Mouse (Mus musculus) liver, postnatal 0 days (tissue): ENCODE results near the gene Gabbr2.

Experiments used
- CTCF ChIP-seq: sonication (generic); IDR thresholded peaks from 2 replicates; pipeline ENCODE4 v1.5.1; 2016; ENCODE audit warnings: antibody characterized with exemption, low read depth
- EP300 ChIP-seq: IDR thresholded peaks from 2 replicates; pipeline ENCODE4 v1.6.1; 2016; ENCODE audit warnings: antibody characterized with exemption, low read depth, mild to moderate bottlenecking

GRCm38 (mm10) chr4:46675272-46675785 is 316.3 kb downstream of the Gabbr2 start:
- no peak for TF ChIP-seq EP300
- no peak for TF ChIP-seq CTCF
